Mouse (Mus musculus) layer of hippocampus, adult 2 months (tissue): ENCODE measurements at regions not wholly inside any gene's neighbourhood (a gene's known extent, or its start where the extent isn't known, plus 50 kb on each side); places are given as distances from the start of the nearest gene placed in this dataset.

Experiments used
- DNase-seq, 2 experiments: peaks; one replicate each; pipeline ENCODE4 v3.0.0; 2022; ENCODE audit warnings: low spot score in 2 of 2
- H3K27ac ChIP-seq: fragments of 200-600 bp; 2 replicates; pipeline ENCODE4 v1.8.1; 2022
- H3K4me3 ChIP-seq: fragments of 200-600 bp; 2 replicates; pipeline ENCODE4 v1.8.1; 2022; ENCODE audit warnings: mild to moderate bottlenecking
- CTCF ChIP-seq: fragments of 200-600 bp; conservative IDR thresholded peaks from 2 replicates; pipeline ENCODE4 v1.8.1; 2022; ENCODE audit warnings: antibody characterized with exemption, mild to moderate bottlenecking, moderate library complexity

- no peak for TF ChIP-seq CTCF
- H3K27ac ChIP-seq: no peak overlapping the region
- no peak overlapping the region for H3K4me3 ChIP-seq
- DNase-seq: no peak
Observed at GRCm38 (mm10) chr17:47317651-47318050, 51.0 kb upstream of the Mrps10 start.

GRCm38 (mm10) chr17:47313162-47313561 lies 55.5 kb upstream of the Mrps10 start:
- Histone ChIP-seq H3K27ac (no peak overlapping the region), H3K4me3 (no peak overlapping the region)
- DNase-seq: no peak
- TF ChIP-seq CTCF: peak; percentile 26

- no peak overlapping the region for H3K4me3 ChIP-seq
- no peak for DNase-seq
- peak; percentile 42 for TF ChIP-seq CTCF
- H3K27ac ChIP-seq: no peak overlapping the region
Observed at GRCm38 (mm10) chr17:47311272-47311671, 57.4 kb upstream of the Mrps10 start.

GRCm38 (mm10) chr17:47306027-47306761 lies 62.5 kb upstream of the Mrps10 start:
- H3K27ac ChIP-seq: no peak overlapping the region
- TF ChIP-seq CTCF: no peak
- DNase-seq: no peak
- H3K4me3 ChIP-seq: no peak overlapping the region

GRCm38 (mm10) chr17:47304463-47305199 lies 64.1 kb upstream of the Mrps10 start:
- H3K27ac ChIP-seq: no peak overlapping the region
- no peak for DNase-seq
- no peak overlapping the region for H3K4me3 ChIP-seq
- TF ChIP-seq CTCF: no peak

GRCm38 (mm10) chr17:47303600-47303999 lies 65.1 kb upstream of the Mrps10 start:
- Histone ChIP-seq H3K4me3 (no peak overlapping the region), H3K27ac (no peak overlapping the region)
- no peak for DNase-seq
- TF ChIP-seq CTCF: no peak

GRCm38 (mm10) chr17:47298396-47298919 lies 70.2 kb upstream of the Mrps10 start:
- no peak for DNase-seq
- no peak overlapping the region for H3K27ac ChIP-seq
- no peak for TF ChIP-seq CTCF
- H3K4me3 ChIP-seq: no peak overlapping the region

- no peak overlapping the region for H3K27ac ChIP-seq
- no peak for DNase-seq
Observed at GRCm38 (mm10) chr17:47297965-47298364, 70.7 kb upstream of the Mrps10 start.

GRCm38 (mm10) chr17:47296709-47297450 lies 71.8 kb upstream of the Mrps10 start:
- TF ChIP-seq CTCF: no peak
- no peak overlapping the region for H3K4me3 ChIP-seq
- DNase-seq: no peak
- H3K27ac ChIP-seq: no peak overlapping the region

More at GRCm38 (mm10) chr17:47297965-47298364, 70.7 kb upstream of the Mrps10 start:
- TF ChIP-seq CTCF: peak; percentile 70
- no peak overlapping the region for H3K4me3 ChIP-seq

GRCm38 (mm10) chr17:47295315-47296011 lies 73.2 kb upstream of the Mrps10 start:
- DNase-seq: no peak
- no peak for TF ChIP-seq CTCF
- H3K27ac ChIP-seq: no peak overlapping the region

GRCm38 (mm10) chr17:47294091-47294534 lies 74.6 kb upstream of the Mrps10 start:
- no peak for TF ChIP-seq CTCF
- Histone ChIP-seq H3K4me3 (no peak overlapping the region), H3K27ac (peak overlapping the region; percentile 48; the same call in 1 of the 2 replicates)
- DNase-seq: no peak

More at GRCm38 (mm10) chr17:47295315-47296011, 73.2 kb upstream of the Mrps10 start:
- H3K4me3 ChIP-seq: no peak overlapping the region; the same call in 1 of the 2 replicates

- Histone ChIP-seq H3K4me3 (no peak overlapping the region), H3K27ac (no peak overlapping the region)
- DNase-seq: no peak
- no peak for TF ChIP-seq CTCF
Observed at GRCm38 (mm10) chr17:47293178-47293577, 75.5 kb upstream of the Mrps10 start.

- no peak for DNase-seq
Observed at GRCm38 (mm10) chr17:47291558-47291957, 77.1 kb upstream of the Mrps10 start.

More at GRCm38 (mm10) chr17:47291558-47291957, 77.1 kb upstream of the Mrps10 start:
- no peak for TF ChIP-seq CTCF
- H3K4me3 ChIP-seq: no peak overlapping the region
- no peak overlapping the region for H3K27ac ChIP-seq
